Mouse (Mus musculus) hindbrain, embryonic 10.5 days (tissue): ENCODE measurements around the gene Traf3ip2. TPM values are rescaled to one million over a fixed set of nuclear protein-coding genes. Genes with fewer than 3 reads are reported as not detected.

Experiments used
- polyA plus RNA-seq: library from polyadenylated mRNA; unstranded; fragments of >200 nt; fragmentation: Nextera tagmentation; extraction: Ambion mirVana; gene quantifications from 2 replicates; pipeline ENCODE4 v1.2.1, GENCODE M21; 2016

The Traf3ip2 gene
- polyA plus RNA-seq, 1 experiment from 2014 or later: 8.3 TPM

Other genes with a start within 250 kb of the Traf3ip2 start
- gene Fyn, start 244.1 kb upstream of the Traf3ip2 start, polyA plus RNA-seq: 30.6 and 34.1 TPM in 2 replicates
- 8.8 and 11.5 TPM in 2 replicates for gene Rev3l, start 119.2 kb downstream of the Traf3ip2 start, polyA plus RNA-seq